ENCODE assay signal across 25 mouse cellular contexts in genomic region chr12:72953858-72954257, GRCm38 (mm10). TPM values are rescaled to one million over a fixed set of nuclear protein-coding genes. Genes with fewer than 3 reads are reported as not detected.
DNase-seq lines count a peak whose midpoint lies in the region; TF ChIP-seq lines count a peak whose summit lies in the region.
"Had no signal": no experiment of that assay in that cellular context is flagged by ENCODE, and none has a peak within 500 bp of the region (broad histone marks: within the 10 kb centered on the region; RNA-seq: fewer than 3 reads in every experiment).

No protein-coding gene starts in this region.

- H3K4me3 ChIP-seq in heart, embryonic 10.5 days, result no peak overlapping the region
- H3K4me3 ChIP-seq in heart, adult 2 months, result no peak overlapping the region
- H3K4me3 ChIP-seq in CH12.LX (replicated peaks in 1 of 3; ENCODE audit: low read depth in 2 of 3, low read length in 2 of 3, poor library complexity in 1 of 3), result peak overlapping the region; percentile 61 to 79 (median 78)

- H3K9me3 ChIP-seq in heart, embryonic 10.5 days, result no peaks in the 10 kb centered on the region
- H3K9me3 ChIP-seq in CH12.LX (replicated peaks; ENCODE audit: low read length), result no peaks in the 10 kb centered on the region
- H3K9me3 ChIP-seq: G1E had no signal

- TF ChIP-seq EP300 in heart, adult 2 months (IDR thresholded peaks at IDR 0.05; ENCODE audit: insufficient read depth, low read depth, low read length), result no peak
- no peak for TF ChIP-seq EP300 in CH12.LX (IDR thresholded peaks at IDR 0.05; ENCODE audit: low read length)

- 69% methylated on average over 5 of the region's 5 CpGs for WGBS in heart, embryonic 10.5 days
- 77% methylated on average over 5 of the region's 5 CpGs for WGBS in heart, adult 2 months

- H3K27me3 ChIP-seq in heart, embryonic 10.5 days (ENCODE audit: insufficient read depth, poor library complexity, severe bottlenecking), result peaks cover 45% of the 10 kb centered on the region
- 0 out of 2 replicates have a peak, but pooled peaks cover 2% of the 10 kb centered on the region for H3K27me3 ChIP-seq in heart, adult 2 months (ENCODE audit: control insufficient read depth, insufficient read depth, low read length)
- no peaks in the 10 kb centered on the region for H3K27me3 ChIP-seq in CH12.LX (replicated peaks)

- peak overlapping the region; percentile 54 for H3K4me2 ChIP-seq in CH12.LX (ENCODE audit: insufficient read depth, low read depth, poor library complexity, severe bottlenecking)

- no peak for TF ChIP-seq POLR2A in heart, adult 2 months (IDR thresholded peaks at IDR 0.05; ENCODE audit: insufficient read depth, low read depth, low read length)
- TF ChIP-seq POLR2A in CH12.LX (IDR thresholded peaks at IDR 0.05; ENCODE audit: low read depth, low read length), result peak; percentile 65

- no peak for TF ChIP-seq RAD21 in CH12.LX (IDR thresholded peaks at IDR 0.05; ENCODE audit: low read depth, low read length)

- peaks cover 16% of the 10 kb centered on the region for H3K4me1 ChIP-seq in heart, embryonic 10.5 days
- H3K4me1 ChIP-seq in heart, adult 2 months (ENCODE audit: control insufficient read depth, insufficient read depth, low read length), result peaks cover 1% of the 10 kb centered on the region; the same call in 1 of the 2 replicates
- H3K4me1 ChIP-seq in CH12.LX (ENCODE audit: control insufficient read depth in 1 of 2, insufficient read depth in 2 of 2), result peaks cover 18 to 61% of the 10 kb centered on the region in 2 experiments

- intact Hi-C loops in heart, adult 2 months (cut with DNase I), result no loop called here

- dilution Hi-C loops in CH12.LX (cut with MboI; ENCODE audit: extremely low pct_ligation_motif_present, extremely low pct_unique_long_range_greater_than_20kb, low sequenced_read_pairs), result no loop called here

- H3K79me2 ChIP-seq in heart, adult 2 months (replicated peaks; ENCODE audit: control insufficient read depth, insufficient read depth, low read length), result no peaks in the 10 kb centered on the region
- peaks cover 19% of the 10 kb centered on the region for H3K79me2 ChIP-seq in CH12.LX (replicated peaks; ENCODE audit: control insufficient read depth, extremely low read depth, insufficient read depth, poor library complexity, severe bottlenecking)

- DNase-seq in heart, adult 11 months, result peak; percentile 81
- no peak for DNase-seq in heart, adult 8-10 months (ENCODE audit: low spot score)
- peak; percentile 72 for DNase-seq in heart, embryonic 10.5 days (ENCODE audit: low spot score)
- DNase-seq in heart, adult 2 months, result no peak
- peak; percentile 81 for DNase-seq in CH12.LX (ENCODE audit: extremely low read depth)
- DNase-seq in ovary, adult 18-20 months (ENCODE audit: low spot score), result no peak
- DNase-seq: adrenal gland, adult 2 months; adrenal gland, adult 8-10 months; adrenal gland, postnatal 10 days; adrenal gland, postnatal 14 days; adrenal gland, postnatal 25 days; adrenal gland, postnatal 36 days; B cell, adult 2 months; cerebellum, adult 11 months; cerebellum, adult 11-12 months; cerebellum, adult 18-20 months; cerebellum, adult 2 months had no signal

- no peak overlapping the region for H3K9ac ChIP-seq in heart, adult 2 months (ENCODE audit: low read depth, low read length)
- peak overlapping the region; percentile 83 for H3K9ac ChIP-seq in CH12.LX (ENCODE audit: insufficient read depth, low read depth)

- TF ChIP-seq CTCF in heart, adult 2 months (IDR thresholded peaks at IDR 0.05), result no peak
- TF ChIP-seq CTCF in CH12.LX (conservative IDR thresholded peaks at IDR 0.05 in 1 of 2, IDR thresholded peaks at IDR 0.05 in 1 of 2; ENCODE audit: low read depth in 2 of 2, low read length in 2 of 2), result no peak

- in situ Hi-C loops in CH12.LX (cut with MboI; ENCODE audit: low pct_ligation_motif_present, low pct_unique_long_range_greater_than_20kb, low sequenced_read_pairs), result no loop called here

- no peaks in the 10 kb centered on the region for H3K36me3 ChIP-seq in heart, embryonic 10.5 days
- no peaks in the 10 kb centered on the region for H3K36me3 ChIP-seq in heart, adult 2 months (ENCODE audit: control insufficient read depth, insufficient read depth, low read length)
- H3K36me3 ChIP-seq in CH12.LX (replicated peaks in 1 of 2; ENCODE audit: control insufficient read depth in 1 of 2, insufficient read depth in 1 of 2, low read length in 1 of 2), result peaks cover 18 to 22% of the 10 kb centered on the region in 2 experiments
- H3K36me3 ChIP-seq: G1E had no signal

- H3K27ac ChIP-seq in heart, embryonic 10.5 days, result 0 out of 2 replicates have a peak overlapping the region, but pooled peaks have one; percentile 16
- H3K27ac ChIP-seq in heart, adult 2 months, result no peak overlapping the region
- peak overlapping the region; percentile 75 for H3K27ac ChIP-seq in CH12.LX (ENCODE audit: insufficient read depth, low read depth)

TF ChIP-seq in CH12.LX, 34 proteins besides CTCF, POLR2A, EP300 and RAD21:
- TF ChIP-seq MAX (IDR thresholded peaks at IDR 0.05; ENCODE audit: low read length) (peak; percentile 80), TBP (conservative IDR thresholded peaks at IDR 0.05; ENCODE audit: low read depth, low read length) (peak; percentile 86), ZC3H11A (IDR thresholded peaks at IDR 0.05; ENCODE audit: low read depth, low read length) (no peak), NELFE (IDR thresholded peaks at IDR 0.05; ENCODE audit: low read depth, low read length) (peak; percentile 59), MEF2A (IDR thresholded peaks at IDR 0.05; ENCODE audit: borderline replicate concordance, low read depth, low read length) (peak; percentile 96), NRF1 (IDR thresholded peaks at IDR 0.05; ENCODE audit: low read depth, low read length) (peak; percentile 41; the same call in 1 of the 2 replicates), TCF12 (IDR thresholded peaks at IDR 0.05; ENCODE audit: low read depth, low read length) (peak; percentile 74), ZKSCAN1 (IDR thresholded peaks at IDR 0.05; ENCODE audit: borderline replicate concordance, low read depth, low read length) (no peak), USF2 (conservative IDR thresholded peaks at IDR 0.05; ENCODE audit: low read depth, low read length) (no peak), UBTF (IDR thresholded peaks at IDR 0.05; ENCODE audit: low read depth, low read length) (no peak), USF1 (IDR thresholded peaks at IDR 0.05; ENCODE audit: low read depth, low read length) (peak; percentile 68), PAX5 (IDR thresholded peaks at IDR 0.05; ENCODE audit: low read length) (no peak), MXI1 (IDR thresholded peaks at IDR 0.05; ENCODE audit: low read depth, low read length) (peak; percentile 87), POLR2AphosphoS2 (IDR thresholded peaks at IDR 0.05; ENCODE audit: low read depth, low read length) (no peak), ZNF384 (IDR thresholded peaks at IDR 0.05; ENCODE audit: low read depth, low read length) (no peak; the same call in 1 of the 2 replicates), MAZ (IDR thresholded peaks at IDR 0.05; ENCODE audit: low read depth, low read length) (peak; percentile 53; the same call in 1 of the 2 replicates), KAT2A (IDR thresholded peaks at IDR 0.05; ENCODE audit: insufficient replicate concordance, low read length) (no peak), SMC3 (IDR thresholded peaks at IDR 0.05; ENCODE audit: low read depth, low read length) (no peak), MYC (IDR thresholded peaks at IDR 0.05; ENCODE audit: low read depth, low read length) (peak; percentile 89), ELF1 (IDR thresholded peaks at IDR 0.05; ENCODE audit: low read depth, low read length) (0 out of 2 replicates have a peak, but pooled peaks have one; percentile 28), ETS1 (conservative IDR thresholded peaks at IDR 0.05; ENCODE audit: low read depth, low read length) (peak; percentile 79), E2F4 (IDR thresholded peaks at IDR 0.05; ENCODE audit: insufficient replicate concordance, low read depth, low read length) (no peak), RCOR1 (conservative IDR thresholded peaks at IDR 0.05; ENCODE audit: low read depth, low read length) (no peak), BHLHE40 (IDR thresholded peaks at IDR 0.05; ENCODE audit: low read depth, low read length) (peak; percentile 65), IRF4 (IDR thresholded peaks at IDR 0.05; ENCODE audit: low read depth, low read length) (0 out of 2 replicates have a peak, but pooled peaks have one; percentile 28), JUND (conservative IDR thresholded peaks at IDR 0.05; ENCODE audit: low read depth, low read length) (no peak), CHD2 (IDR thresholded peaks at IDR 0.05; ENCODE audit: low read length) (no peak), MAFK (IDR thresholded peaks at IDR 0.05; ENCODE audit: insufficient replicate concordance, low read length) (peak; percentile 18; the same call in 1 of the 2 replicates), SIN3A (IDR thresholded peaks at IDR 0.05; ENCODE audit: low read length) (peak; percentile 77), HCFC1 (IDR thresholded peaks at IDR 0.05; ENCODE audit: low read depth, low read length) (no peak; the same call in none of the 2 replicates), ZMIZ1 (IDR thresholded peaks at IDR 0.05; ENCODE audit: low read depth, low read length) (peak; percentile 53), CHD1 (IDR thresholded peaks at IDR 0.05; ENCODE audit: low read depth, low read length) (peak; percentile 92; the same call in 1 of the 2 replicates), JUN (IDR thresholded peaks at IDR 0.05; ENCODE audit: insufficient read depth, low read depth, low read length) (no peak), GABPA (IDR thresholded peaks at IDR 0.05; ENCODE audit: insufficient replicate concordance, low read depth, low read length) (no peak)

RNA-seq across cellular contexts. Expression of gene 4930447C04Rik, which starts 13.3 kb away (rescaled TPM):
- 1 to 10 TPM in 1 of 4 experiments, under 1 TPM in 3; 0.52 to 1.4 (median 0.74) TPM for total RNA-seq in heart, adult 8-10 months (2022)
- 4.3 and 4.8 TPM in 2 replicates for polyA plus RNA-seq in heart, embryonic 10.5 days (2016; fragmentation: Nextera tagmentation; extraction: Ambion mirVana)
- under 1 TPM; 0.30 to 0.47 TPM for total RNA-seq in heart, adult 2 months (2021)
- 0.23 TPM in 1 of 2 replicates, not detected in the other for polyA plus RNA-seq in heart, adult 2 months (2012; rRNA removed)
- total RNA-seq in CH12.LX (2012; rRNA removed) (0.55 and 0.89 TPM in 2 replicates), CH12.LX (2014; rRNA removed) (0.52 and 0.74 TPM in 2 replicates)
- polyA plus RNA-seq in CH12.LX (2012; ENCODE audit: insufficient read length, low read depth), result 0.74 and 0.85 TPM in 2 replicates
- total RNA-seq: MEL had no signal
- polyA plus RNA-seq: adrenal gland, adult 2 months; C2C12; G1E; Patski had no signal

RNA-seq across cellular contexts. Expression of gene Six6, which starts 14.2 kb away (rescaled TPM):
- not detected for total RNA-seq in heart, adult 8-10 months (2022)
- not detected in 2 replicates for polyA plus RNA-seq in heart, embryonic 10.5 days (2016; fragmentation: Nextera tagmentation; extraction: Ambion mirVana)
- total RNA-seq in heart, adult 2 months (2021), result not detected
- polyA plus RNA-seq in heart, adult 2 months (2012; rRNA removed), result not detected in 2 replicates
- total RNA-seq in CH12.LX (2012; rRNA removed) (0.04 and 0.13 TPM in 2 replicates), CH12.LX (2014; rRNA removed) (not detected in 2 replicates)
- polyA plus RNA-seq in CH12.LX (2012; ENCODE audit: insufficient read length, low read depth), result 0.61 and 0.87 TPM in 2 replicates
- total RNA-seq: adrenal gland, adult 18-20 months; adrenal gland, adult 2 months; adrenal gland, adult 8-10 months; adrenal gland, postnatal 10 days; adrenal gland, postnatal 14 days; adrenal gland, postnatal 25 days; adrenal gland, postnatal 36 days; adrenal gland, postnatal 4 days; ES-E14; MEL had no signal
- polyA plus RNA-seq: adrenal gland, adult 2 months; C2C12; CD4-positive, CD25-positive, alpha-beta regulatory T cell, adult 4 months; cerebellum, adult 2 months; G1E; Patski had no signal

Comparison
In these comparisons a context has a peak if more than half of its experiments do, and no peak if none do; other contexts are left out.
1. DNase-seq: peak in heart, adult 11 months (single experiment), heart, embryonic 10.5 days (single experiment) and CH12.LX (single experiment); none in heart, adult 8-10 months (single experiment), heart, adult 2 months (0 of 2) and ovary, adult 18-20 months (single experiment).
2. H3K4me3 ChIP-seq: peak in CH12.LX (3 of 3); none in heart, embryonic 10.5 days (single experiment) and heart, adult 2 months (single experiment).